8 mouse cellular contexts compared by ENCODE assay signal in the genomic region with DNA sequence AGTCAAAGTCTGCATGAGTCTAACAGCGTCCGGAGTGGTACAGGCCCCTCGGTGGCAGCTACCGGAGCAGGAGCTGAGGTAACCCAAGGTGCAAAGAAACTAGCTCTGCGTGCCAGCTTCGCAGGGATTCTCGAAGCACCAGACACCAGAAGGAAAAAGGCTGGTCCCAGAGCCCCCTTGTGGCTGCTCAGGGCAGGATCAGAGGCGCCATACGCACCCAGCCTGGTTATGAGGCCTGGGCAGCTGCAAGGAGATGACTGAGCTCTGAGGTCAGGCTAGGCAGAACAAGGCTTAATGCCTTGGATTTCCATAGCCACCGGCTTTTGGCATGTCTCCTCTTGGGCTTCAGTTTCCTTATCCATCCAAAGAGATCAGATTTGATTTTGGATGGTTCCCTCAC. TPM values are rescaled to one million over a fixed set of nuclear protein-coding genes. Genes with fewer than 3 reads are reported as not detected.
A peak's percentile ranks its signal among the peaks of the same experiment; 100 is the strongest.
DNase-seq lines count a peak whose midpoint lies in the region; ATAC-seq lines count a peak whose summit lies in the region.

No protein-coding gene starts in this region.

- peaks cover 57% of the 10 kb centered on the region for H3K4me1 ChIP-seq in kidney, embryonic 14.5 days (ENCODE audit: control insufficient read depth, insufficient read depth, low read length)
- H3K4me1 ChIP-seq in limb, embryonic 10.5 days, result peaks cover 61% of the 10 kb centered on the region

- H3K27ac ChIP-seq in kidney, embryonic 14.5 days (ENCODE audit: low read depth, low read length), result no peak overlapping the region
- no peak overlapping the region for H3K27ac ChIP-seq in limb, embryonic 10.5 days

- peaks cover 21% of the 10 kb centered on the region for H3K27me3 ChIP-seq in kidney, embryonic 14.5 days (ENCODE audit: control insufficient read depth, insufficient read depth, low read length)
- H3K27me3 ChIP-seq in limb, embryonic 10.5 days (ENCODE audit: low read depth, poor library complexity, severe bottlenecking), result peaks cover 96% of the 10 kb centered on the region

- H3K4me3 ChIP-seq in kidney, embryonic 14.5 days (ENCODE audit: low read length), result no peak overlapping the region
- no peak overlapping the region for H3K4me3 ChIP-seq in limb, embryonic 10.5 days

- no peak overlapping the region for H3K4me2 ChIP-seq in kidney, embryonic 14.5 days (replicated peaks; ENCODE audit: low read depth, low read length)

- DNase-seq in kidney, adult 18-20 months, result peak; percentile 75
- DNase-seq in CD8-positive naive resting alpha-beta T cell, adult 2 months (ENCODE audit: low read depth in 2 of 2, low spot score in 2 of 2), result peak; percentile 37 to 51
- DNase-seq in adrenal gland, postnatal 10 days, result peak; percentile 79
- peak; percentile 75 for DNase-seq in gastrocnemius, postnatal 10 days
- DNase-seq in limb, embryonic 10.5 days (ENCODE audit: low spot score), result peak; percentile 87
- DNase-seq in neural tube, embryonic 10.5 days (ENCODE audit: extremely low spot score, low spot score), result peak; percentile 87
- peak; percentile 61 for DNase-seq in yolk sac, embryonic 10.5 days (ENCODE audit: low spot score)

- 8% methylated on average over 10 of the region's 10 CpGs for WGBS in kidney, embryonic 14.5 days
- 3% methylated on average over 10 of the region's 10 CpGs for WGBS in limb, embryonic 10.5 days

- H3K9ac ChIP-seq in kidney, embryonic 14.5 days (ENCODE audit: low read depth, low read length), result no peak overlapping the region

- H3K9me3 ChIP-seq in kidney, embryonic 14.5 days (ENCODE audit: control insufficient read depth, low read length), result no peaks in the 10 kb centered on the region
- H3K9me3 ChIP-seq in limb, embryonic 10.5 days (replicated peaks), result no peaks in the 10 kb centered on the region

- H3K36me3 ChIP-seq in kidney, embryonic 14.5 days (ENCODE audit: control insufficient read depth, insufficient read depth, low read length), result no peaks in the 10 kb centered on the region
- H3K36me3 ChIP-seq in limb, embryonic 10.5 days, result no peaks in the 10 kb centered on the region

- no peak for ATAC-seq in kidney, embryonic 14.5 days (ENCODE audit: low FRiP score, low TSS enrichment)

RNA-seq across cellular contexts. Expression of a gene that starts 5.6 kb away (rescaled TPM):
- polyA plus RNA-seq in kidney, embryonic 14.5 days (2014; fragmentation: Nextera tagmentation; extraction: Ambion mirVana), result 11.5 and 19.5 TPM in 2 replicates
- 10 to 100 TPM; 14.0 to 19.9 TPM for total RNA-seq in adrenal gland, postnatal 10 days (2021)
- total RNA-seq in gastrocnemius, postnatal 10 days (2021), result 10 to 100 TPM; 10.5 to 12.2 TPM
- polyA plus RNA-seq in limb, embryonic 10.5 days (2016; fragmentation: Nextera tagmentation; extraction: Ambion mirVana), result 16.2 and 16.8 TPM in 2 replicates
